Mouse (Mus musculus) heart, postnatal 14 days (tissue): ENCODE measurements around the gene Kcng3. TPM values are rescaled to one million over a fixed set of nuclear protein-coding genes. Genes with fewer than 3 reads are reported as not detected.
A peak's percentile ranks its signal among the peaks of the same experiment; 100 is the strongest.

Source experiments
- DNase-seq, 2 experiments: peaks; one replicate each; pipeline ENCODE4 v3.0.0; 2021 to 2022
- intact Hi-C: fragments of 180-260 bp; cut with DNase I; formaldehyde crosslinking; loops from one replicate; pipeline ENCODE4 v1.15.1; 2025
- total RNA-seq, 2 experiments: library from RNA; stranded (reverse); gene quantifications; 2 replicates each; pipeline ENCODE4 v1.2.3; 2021

Gene Kcng3
- total RNA-seq, 2 experiments from 2014 or later = not detected

GRCm38 (mm10) chr17:83632653-83633570 lies 1.2 kb upstream of the Kcng3 start:
- DNase-seq = peak; percentile 59 to 73
- intact Hi-C loops = loop anchor here (5.0 to 10.0 kb wide), 5 partner anchors 99 to 608 kb away; no protein-coding TSS in a partner anchor

GRCm38 (mm10) chr17:83630787-83631678 lies 662 bp downstream of the Kcng3 start:
- peak; percentile 5 to 29 for DNase-seq
- intact Hi-C loops = loop anchor here (5.0 to 10.0 kb wide), 5 partner anchors 101 to 606 kb away; no protein-coding TSS in a partner anchor

DNA sequence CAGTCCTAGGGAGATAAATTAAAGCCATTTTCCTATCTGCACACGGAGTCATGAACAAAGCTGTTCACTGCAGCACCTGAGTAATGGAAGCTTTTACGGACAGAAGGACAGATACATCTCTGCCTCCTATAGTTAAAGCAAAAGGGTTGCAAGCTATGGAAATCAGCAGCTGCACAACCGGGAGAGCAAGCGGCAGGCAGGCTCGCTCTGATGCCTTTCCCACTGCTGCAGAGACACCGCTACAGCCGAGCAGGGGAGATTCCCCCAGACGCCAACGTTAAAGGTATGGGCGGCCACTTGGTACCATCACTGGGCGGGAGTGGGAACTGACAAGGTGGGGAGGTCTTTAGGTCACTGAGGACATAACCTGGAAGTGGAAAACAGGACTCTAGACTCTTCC lies 17.8 kb downstream of the Kcng3 start:
- intact Hi-C loops = no loop called here
- no peak for DNase-seq

- no peak for DNase-seq
- intact Hi-C loops = no loop called here
Measured at GRCm38 (mm10) chr17:83609532-83609931, 22.2 kb downstream of the Kcng3 start.

DNA sequence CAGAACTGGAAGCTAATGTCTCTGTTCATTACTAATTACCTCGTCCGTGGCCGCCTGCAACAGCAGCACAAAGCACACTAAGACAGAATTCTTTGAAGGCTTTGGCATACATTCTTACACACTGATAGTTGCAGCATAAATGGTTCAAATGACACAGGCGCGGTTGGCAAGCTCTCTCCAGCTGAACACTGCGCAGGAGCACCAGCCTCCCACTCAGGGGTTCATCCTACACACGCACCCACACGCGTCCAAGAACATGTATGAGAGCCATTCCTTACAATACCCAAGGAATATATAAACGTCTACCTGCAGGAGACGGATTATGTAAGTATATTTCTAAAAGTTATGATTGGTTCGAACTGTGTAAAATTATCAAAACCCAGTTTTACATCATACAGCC lies 30.7 kb downstream of the Kcng3 start:
- intact Hi-C loops = no loop called here
- DNase-seq = no peak

- intact Hi-C loops = no loop called here
- DNase-seq = no peak
Measured at GRCm38 (mm10) chr17:83595966-83596365, 35.7 kb downstream of the Kcng3 start.

GRCm38 (mm10) chr17:83594526-83594925 lies 37.2 kb downstream of the Kcng3 start:
- DNase-seq = no peak
- intact Hi-C loops = no loop called here

GRCm38 (mm10) chr17:83593396-83593795 lies 38.3 kb downstream of the Kcng3 start:
- intact Hi-C loops = no loop called here
- DNase-seq = no peak

- no peak for DNase-seq
- intact Hi-C loops = no loop called here
Measured at GRCm38 (mm10) chr17:83588663-83589341, 42.9 kb downstream of the Kcng3 start.

- no peak for DNase-seq
- intact Hi-C loops = no loop called here
Measured at GRCm38 (mm10) chr17:83587731-83588130, 44.0 kb downstream of the Kcng3 start.

DNA sequence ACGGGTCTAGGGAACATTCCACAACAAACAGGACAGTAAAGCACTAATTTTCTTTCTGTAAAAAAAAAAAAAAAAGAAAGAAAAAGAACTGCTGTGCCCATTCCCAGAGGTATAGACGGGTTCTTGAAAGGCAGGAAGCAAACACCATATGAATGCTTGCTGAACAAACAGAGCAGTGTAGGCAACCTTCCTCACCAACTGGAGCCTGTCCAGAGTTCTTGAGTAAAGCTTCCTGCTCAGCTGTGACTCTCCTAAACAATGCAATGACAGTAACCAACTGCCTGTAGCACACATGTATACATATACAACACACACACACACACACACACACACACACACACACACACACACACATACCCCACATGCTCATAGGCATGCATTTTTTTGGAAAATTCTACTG lies 49.1 kb downstream of the Kcng3 start:
- no peak for DNase-seq
- intact Hi-C loops = no loop called here

DNA sequence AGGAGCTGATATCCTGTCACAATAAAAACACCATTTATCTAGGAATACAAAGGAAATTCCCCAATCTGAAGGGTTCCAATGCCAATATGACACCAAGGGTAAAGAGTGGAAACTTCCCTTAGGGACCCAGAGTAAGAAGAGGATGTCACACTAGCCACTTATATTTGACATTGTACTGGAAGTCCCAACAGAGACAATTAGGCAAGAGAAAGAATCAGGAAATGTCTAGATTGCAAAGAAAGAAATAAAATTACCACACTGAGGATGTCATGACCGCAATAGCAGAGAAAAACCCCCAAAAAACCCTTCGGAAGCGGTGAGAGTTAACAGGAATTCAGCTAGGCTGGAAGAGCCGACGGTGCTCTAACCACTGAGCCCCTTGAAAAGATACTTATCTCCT lies 51.0 kb downstream of the Kcng3 start:
- intact Hi-C loops = no loop called here
- DNase-seq = no peak

- intact Hi-C loops = no loop called here
- no peak for DNase-seq
Measured at GRCm38 (mm10) chr17:83576810-83577371, 54.8 kb downstream of the Kcng3 start.

GRCm38 (mm10) chr17:83574615-83575014 lies 57.1 kb downstream of the Kcng3 start:
- intact Hi-C loops = no loop called here

DNA sequence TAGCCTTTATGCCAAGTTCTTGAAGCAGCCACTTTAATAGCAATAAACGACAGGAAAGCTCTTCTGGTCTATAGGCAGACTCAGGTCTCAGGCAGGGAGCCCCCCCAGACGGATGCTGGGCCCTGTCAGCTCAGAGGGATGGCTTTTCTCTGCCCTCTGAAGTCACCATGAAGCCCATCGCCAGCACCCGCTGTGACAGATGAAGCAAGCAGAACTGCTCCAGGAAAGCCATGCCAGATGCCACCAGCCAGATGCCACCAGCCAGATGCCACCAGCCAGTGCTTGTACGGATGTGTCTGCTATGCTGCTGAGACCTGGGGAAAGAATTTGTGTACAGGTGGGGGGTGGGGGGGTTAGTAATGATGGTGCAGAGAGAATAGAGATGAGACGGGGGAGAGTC lies 58.6 kb downstream of the Kcng3 start:
- intact Hi-C loops = no loop called here
- DNase-seq = no peak

More at GRCm38 (mm10) chr17:83574615-83575014, 57.1 kb downstream of the Kcng3 start:
- no peak for DNase-seq

DNA sequence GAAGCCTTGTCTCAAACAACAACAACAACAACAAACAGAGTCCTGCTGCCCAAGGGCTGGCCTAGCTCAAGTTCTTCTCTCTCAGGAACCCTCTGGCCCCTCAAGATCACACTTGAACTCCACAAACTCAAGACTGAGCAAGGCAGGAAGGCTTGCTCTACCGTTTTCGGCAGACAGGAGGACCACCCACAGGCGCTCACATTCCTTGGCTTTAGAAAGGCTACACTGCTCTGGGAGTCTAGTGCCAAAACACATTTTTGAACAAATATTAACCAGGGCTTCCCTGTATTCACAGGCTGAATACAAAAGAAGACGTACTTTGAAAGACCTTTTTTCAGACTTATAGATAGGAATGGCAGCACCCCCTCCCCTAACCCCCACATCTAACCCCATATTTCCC lies 59.3 kb downstream of the Kcng3 start:
- intact Hi-C loops = no loop called here
- DNase-seq = no peak

DNA sequence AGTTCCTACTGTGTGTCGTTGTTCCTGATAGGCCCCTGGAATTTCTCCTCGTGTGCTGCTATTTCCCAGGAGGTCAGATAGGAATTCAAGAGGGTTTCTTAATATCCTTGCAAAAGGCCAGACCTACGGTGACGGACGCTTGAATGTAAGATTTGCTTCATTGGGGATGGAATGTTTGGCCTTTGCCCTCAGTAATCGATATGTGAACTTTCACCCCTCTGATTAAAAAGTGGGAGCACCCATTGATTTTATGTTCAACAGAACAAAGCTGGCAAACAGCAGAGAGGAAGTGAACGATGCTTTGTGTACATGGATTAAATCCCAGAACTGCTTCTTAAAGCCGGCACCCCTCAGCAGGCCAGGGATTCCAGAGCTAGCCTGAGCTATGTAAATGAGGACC lies 64.3 kb downstream of the Kcng3 start:
- intact Hi-C loops = no loop called here

GRCm38 (mm10) chr17:83565506-83565905 lies 66.2 kb downstream of the Kcng3 start:
- intact Hi-C loops = no loop called here
- DNase-seq = no peak

More for the DNA sequence above, 64.3 kb downstream of the Kcng3 start:
- DNase-seq = no peak

GRCm38 (mm10) chr17:83564119-83564820 lies 67.4 kb downstream of the Kcng3 start:
- intact Hi-C loops = loop anchor here (5.0 kb wide), 1 partner anchor 292 kb away; no protein-coding TSS in a partner anchor
- DNase-seq = no peak
